Mouse (Mus musculus) liver, embryonic 15.5 days (tissue): ENCODE measurements around the gene 2310034C09Rik. TPM values are rescaled to one million over a fixed set of nuclear protein-coding genes. Genes with fewer than 3 reads are reported as not detected.
"Not testable (repeated sequence)": the region's sequence is repeated elsewhere in the genome, so short reads cannot be mapped to it uniquely, and the experiment has no call there.

Experiments used
- ATAC-seq: fragments of 200-750 bp; cut with Nextera tagmentation; 2 replicates; pipeline ENCODE4 v1.8.0; 2017; ENCODE audit warnings: moderate number of reproducible peaks, mild to moderate bottlenecking, moderate library complexity; ENCODE audit not compliant: insufficient read depth
- H3K27ac ChIP-seq: fragments of 300-500 bp; sonication (generic); replicated peaks from 2 replicates; pipeline ENCODE4 v1.5.1; 2015; ENCODE audit warnings: mild to moderate bottlenecking, inconsistent platforms
- H3K27me3 ChIP-seq: fragments of 300-500 bp; sonication (generic); 2 replicates; pipeline ENCODE4 v1.6.1; 2015; ENCODE audit warnings: mild to moderate bottlenecking, inconsistent platforms
- H3K36me3 ChIP-seq: fragments of 300-500 bp; sonication (generic); replicated peaks from 2 replicates; pipeline ENCODE4 v1.6.1; 2015; ENCODE audit warnings: moderate library complexity, mild to moderate bottlenecking, inconsistent platforms
- H3K4me1 ChIP-seq: fragments of 300-500 bp; sonication (generic); replicated peaks from 2 replicates; pipeline ENCODE4 v1.6.1; 2015; ENCODE audit warnings: inconsistent platforms
- H3K4me2 ChIP-seq: fragments of 300-500 bp; sonication (generic); 2 replicates; pipeline ENCODE4 v1.6.1; 2015; ENCODE audit warnings: moderate library complexity, mild to moderate bottlenecking, inconsistent platforms
- H3K4me3 ChIP-seq: fragments of 300-500 bp; sonication (generic); replicated peaks from 2 replicates; pipeline ENCODE4 v1.5.1; 2015; ENCODE audit warnings: mild to moderate bottlenecking, inconsistent platforms
- H3K9ac ChIP-seq: fragments of 300-500 bp; sonication (generic); 2 replicates; pipeline ENCODE4 v1.6.1; 2015; ENCODE audit warnings: moderate library complexity, mild to moderate bottlenecking, inconsistent platforms
- H3K9me3 ChIP-seq: fragments of 300-500 bp; sonication (generic); replicated peaks from 2 replicates; pipeline ENCODE4 v1.6.1; 2016; ENCODE audit warnings: inconsistent platforms
- WGBS: fragments of 180-500 bp; shearing (Covaris S2); methylation state at CpG from one replicate; pipeline ENCODE4 v1.1.7; 2015; ENCODE audit warnings: mixed read lengths; ENCODE audit not compliant: insufficient replicate concordance; 5-methylcytosine and 5-hydroxymethylcytosine counted together
- polyA plus RNA-seq: library from polyadenylated mRNA; unstranded; fragments of >200 nt; fragmentation: Nextera tagmentation; extraction: Ambion mirVana; gene quantifications from 2 replicates; pipeline ENCODE4 v1.2.1, GENCODE M21; 2015

Gene 2310034C09Rik
- polyA plus RNA-seq = 0.29 TPM in 1 of 2 replicates, not detected in the other

- H3K27ac ChIP-seq, H3K27me3 ChIP-seq, H3K9ac ChIP-seq, H3K36me3 ChIP-seq, H3K4me1 ChIP-seq, H3K4me2 ChIP-seq, H3K9me3 ChIP-seq, ATAC-seq, H3K4me3 ChIP-seq: not testable (repeated sequence)
- 68% methylated on average over 3 of the region's 3 CpGs for WGBS
Measured at GRCm38 (mm10) chr16:88758547-88758946, at the start of gene 2310034C09Rik. 2310034C09Rik (plus strand) TSS chr16:88758847.

GRCm38 (mm10) chr16:88710757-88711156, 47.9 kb upstream of the 2310034C09Rik start:
- Histone ChIP-seq H3K4me3 (no peak overlapping the region), H3K9ac (no peak overlapping the region)
- ATAC-seq = no peak

GRCm38 (mm10) chr16:88711245-88711644, 47.4 kb upstream of the 2310034C09Rik start:
- 0 out of 2 replicates have a peak, but pooled peaks cover 3% of the 10 kb centered on the region for H3K9me3 ChIP-seq
- no peaks in the 10 kb centered on the region for H3K4me1 ChIP-seq
- no peaks in the 10 kb centered on the region for H3K27me3 ChIP-seq
- no peak overlapping the region for H3K4me2 ChIP-seq
- no peak overlapping the region for H3K9ac ChIP-seq
- 62% methylated on average over 6 of the region's 6 CpGs for WGBS
- H3K4me3 ChIP-seq = no peak overlapping the region
- H3K27ac ChIP-seq = no peak overlapping the region
- ATAC-seq = no peak
- H3K36me3 ChIP-seq = no peaks in the 10 kb centered on the region

More at GRCm38 (mm10) chr16:88710757-88711156, 47.9 kb upstream of the 2310034C09Rik start:
- Histone ChIP-seq H3K4me1 (no peaks in the 10 kb centered on the region), H3K27ac (no peak overlapping the region), H3K36me3 (no peaks in the 10 kb centered on the region), H3K27me3 (no peaks in the 10 kb centered on the region), H3K4me2 (no peak overlapping the region), H3K9me3 (0 out of 2 replicates have a peak, but pooled peaks cover 3% of the 10 kb centered on the region)
- WGBS = 27% methylated on average over 4 of the region's 4 CpGs

- no peaks in the 10 kb centered on the region for H3K9me3 ChIP-seq
- H3K27me3 ChIP-seq = no peaks in the 10 kb centered on the region
- no peaks in the 10 kb centered on the region for H3K36me3 ChIP-seq
- ATAC-seq = no peak
- no peak overlapping the region for H3K27ac ChIP-seq
- H3K9ac ChIP-seq = no peak overlapping the region
- no peak overlapping the region for H3K4me3 ChIP-seq
- H3K4me1 ChIP-seq = no peaks in the 10 kb centered on the region
- no peak overlapping the region for H3K4me2 ChIP-seq
Measured at GRCm38 (mm10) chr16:88716549-88716948, 42.1 kb upstream of the 2310034C09Rik start.

GRCm38 (mm10) chr16:88720031-88720430, 38.6 kb upstream of the 2310034C09Rik start:
- H3K9me3 ChIP-seq = no peaks in the 10 kb centered on the region
- no peak overlapping the region for H3K4me2 ChIP-seq
- no peak overlapping the region for H3K4me3 ChIP-seq
- H3K27me3 ChIP-seq = no peaks in the 10 kb centered on the region
- no peak for ATAC-seq
- H3K9ac ChIP-seq = no peak overlapping the region
- no peaks in the 10 kb centered on the region for H3K36me3 ChIP-seq
- no peak overlapping the region for H3K27ac ChIP-seq
- 40% methylated on average over 1 of the region's 1 CpGs for WGBS
- no peaks in the 10 kb centered on the region for H3K4me1 ChIP-seq

GRCm38 (mm10) chr16:88728812-88729275, 29.8 kb upstream of the 2310034C09Rik start, which contains the start of gene Krtap13-1:
Krtap13-1 (plus strand) TSS chr16:88728862.
- Histone ChIP-seq H3K9me3 (no peaks in the 10 kb centered on the region), H3K4me1 (no peaks in the 10 kb centered on the region), H3K9ac (no peak within 1 kb of the TSS), H3K4me3 (no peak within 1 kb of the TSS), H3K4me2 (no peak within 1 kb of the TSS), H3K36me3 (no peaks in the 10 kb centered on the region), H3K27me3 (no peaks in the 10 kb centered on the region), H3K27ac (no peak within 1 kb of the TSS)
- no peak for ATAC-seq
- WGBS = 57% methylated on average over 4 of the region's 4 CpGs

GRCm38 (mm10) chr16:88735391-88735790, 23.3 kb upstream of the 2310034C09Rik start:
- Histone ChIP-seq H3K36me3 (no peaks in the 10 kb centered on the region), H3K4me3 (no peak overlapping the region), H3K27me3 (no peaks in the 10 kb centered on the region), H3K4me2 (no peak overlapping the region), H3K4me1 (no peaks in the 10 kb centered on the region), H3K9ac (no peak overlapping the region), H3K9me3 (no peaks in the 10 kb centered on the region), H3K27ac (no peak overlapping the region)
- WGBS = 52% methylated on average over 2 of the region's 2 CpGs
- no peak for ATAC-seq

GRCm38 (mm10) chr16:88744750-88745340, 13.8 kb upstream of the 2310034C09Rik start:
- no peak for ATAC-seq
- WGBS = 51% methylated on average over 4 of the region's 4 CpGs
- H3K4me2 ChIP-seq = no peak overlapping the region
- H3K9ac ChIP-seq = no peak overlapping the region
- no peaks in the 10 kb centered on the region for H3K36me3 ChIP-seq
- no peaks in the 10 kb centered on the region for H3K4me1 ChIP-seq
- H3K9me3 ChIP-seq = no peaks in the 10 kb centered on the region
- no peaks in the 10 kb centered on the region for H3K27me3 ChIP-seq
- no peak overlapping the region for H3K27ac ChIP-seq
- H3K4me3 ChIP-seq = no peak overlapping the region

GRCm38 (mm10) chr16:88747943-88748342, 10.7 kb upstream of the 2310034C09Rik start:
- no peaks in the 10 kb centered on the region for H3K4me1 ChIP-seq
- H3K36me3 ChIP-seq = no peaks in the 10 kb centered on the region
- no peak overlapping the region for H3K4me2 ChIP-seq
- no peak overlapping the region for H3K4me3 ChIP-seq
- no peaks in the 10 kb centered on the region for H3K9me3 ChIP-seq
- no peaks in the 10 kb centered on the region for H3K27me3 ChIP-seq
- WGBS = 51% methylated on average over 4 of the region's 4 CpGs
- ATAC-seq = no peak
- no peak overlapping the region for H3K9ac ChIP-seq
- no peak overlapping the region for H3K27ac ChIP-seq

- not testable (repeated sequence) for H3K4me1 ChIP-seq, H3K9me3 ChIP-seq, H3K27me3 ChIP-seq, H3K4me2 ChIP-seq, ATAC-seq, H3K27ac ChIP-seq, H3K36me3 ChIP-seq, H3K9ac ChIP-seq, H3K4me3 ChIP-seq
- 62% methylated on average over 3 of the region's 3 CpGs for WGBS
Measured at GRCm38 (mm10) chr16:88751535-88751934, 7.1 kb upstream of the 2310034C09Rik start, which contains the start of gene Krtap13. Krtap13 (minus strand) TSS chr16:88751635.

GRCm38 (mm10) chr16:88774106-88774505, 15.5 kb downstream of the 2310034C09Rik start, which contains the start of gene 2310057N15Rik:
2310057N15Rik (minus strand) TSS chr16:88774206.
- Histone ChIP-seq H3K36me3 (no peaks in the 10 kb centered on the region), H3K9ac (no peak within 1 kb of the TSS), H3K4me1 (no peaks in the 10 kb centered on the region), H3K27ac (no peak within 1 kb of the TSS), H3K4me3 (no peak within 1 kb of the TSS), H3K27me3 (no peaks in the 10 kb centered on the region), H3K9me3 (no peaks in the 10 kb centered on the region), H3K4me2 (no peak within 1 kb of the TSS)
- 47% methylated on average over 2 of the region's 2 CpGs for WGBS
- ATAC-seq = no peak

GRCm38 (mm10) chr16:88777596-88777995, 18.9 kb downstream of the 2310034C09Rik start, which contains the start of gene Gm5965:
Gm5965 (plus strand) TSS chr16:88777896.
- Histone ChIP-seq H3K4me2 (no peak within 1 kb of the TSS), H3K36me3 (no peaks in the 10 kb centered on the region), H3K4me1 (no peaks in the 10 kb centered on the region), H3K9me3 (no peaks in the 10 kb centered on the region), H3K9ac (no peak within 1 kb of the TSS), H3K4me3 (no peak within 1 kb of the TSS), H3K27me3 (no peaks in the 10 kb centered on the region), H3K27ac (no peak within 1 kb of the TSS)
- ATAC-seq = no peak
- 62% methylated on average over 6 of the region's 6 CpGs for WGBS
